Mouse (Mus musculus): ENCODE measurements around the gene H2-Ab1.
A peak's percentile ranks its signal among the peaks of the same experiment; 100 is the strongest.

H2-Ab1 gene

GRCm38 (mm10) chr17:34240366-34240765 is 17.1 kb upstream of the H2-Ab1 start:
- DNase-seq = no peak

DNA sequence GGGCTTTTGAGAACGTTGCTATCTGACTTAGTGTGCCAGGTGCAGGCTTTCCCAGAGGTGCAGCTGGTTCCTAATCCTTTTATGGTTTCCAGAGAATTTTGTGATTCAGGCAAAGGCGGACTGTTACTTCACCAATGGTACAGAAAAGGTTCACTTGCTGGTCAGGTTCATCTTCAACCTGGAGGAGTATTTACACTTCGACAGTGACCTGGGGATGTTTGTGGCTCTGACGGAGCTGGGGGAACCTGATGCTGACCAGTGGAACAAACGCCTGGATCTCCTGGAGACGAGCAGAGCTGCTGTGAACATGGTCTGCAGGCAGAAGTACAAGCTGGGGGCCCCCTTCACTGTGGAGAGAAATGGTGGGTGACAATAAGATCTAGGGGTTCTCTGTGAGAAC is 16.6 kb upstream of the H2-Ab1 start:
- DNase-seq = no peak

DNA sequence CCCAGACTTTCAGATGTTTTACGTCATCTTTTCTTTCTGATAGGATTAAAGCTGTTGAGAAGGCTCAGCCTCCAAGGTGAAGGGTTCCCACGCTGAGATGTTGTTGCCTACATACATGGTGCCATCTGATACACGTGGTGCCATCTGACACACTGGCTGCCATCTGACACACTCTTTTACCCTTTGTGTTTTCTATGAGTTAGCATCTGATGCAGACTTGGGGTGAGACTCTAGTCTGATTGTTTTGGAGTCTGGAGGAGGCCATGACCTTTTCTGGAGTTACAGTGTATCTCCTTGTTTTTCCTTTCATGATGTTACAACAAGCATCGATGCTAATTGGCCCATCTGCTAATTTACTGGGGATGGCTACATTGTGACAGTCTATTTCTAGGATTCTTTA is 12.8 kb upstream of the H2-Ab1 start:
- no peak for DNase-seq

GRCm38 (mm10) chr17:34247047-34247446 is 10.4 kb upstream of the H2-Ab1 start:
- DNase-seq = no peak

GRCm38 (mm10) chr17:34248764-34249163 is 8.7 kb upstream of the H2-Ab1 start:
- no peak for DNase-seq

- no peak for DNase-seq
Measured at GRCm38 (mm10) chr17:34249361-34249760, 8.1 kb upstream of the H2-Ab1 start.

DNA sequence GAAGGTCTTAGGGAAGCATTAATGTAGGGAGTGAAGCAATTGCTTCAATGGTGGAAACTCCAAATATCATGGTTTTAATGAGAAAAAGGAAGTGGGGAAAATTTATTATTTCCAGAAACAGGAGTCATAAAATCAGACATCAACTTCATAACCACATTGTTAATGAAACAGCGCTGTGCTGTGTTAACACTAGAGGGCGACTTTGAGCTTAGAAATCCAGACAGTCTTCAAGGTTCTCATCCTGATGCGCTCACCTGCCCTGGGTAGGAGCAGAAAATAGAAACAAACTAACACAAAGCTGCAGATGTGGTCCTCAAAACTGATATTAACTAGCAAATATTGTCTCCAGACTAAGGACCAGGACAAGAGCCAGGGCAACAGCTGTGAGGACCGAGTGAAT is 7.6 kb upstream of the H2-Ab1 start:
- DNase-seq = peak; percentile 31

GRCm38 (mm10) chr17:34251666-34252065 is 5.8 kb upstream of the H2-Ab1 start:
- DNase-seq = no peak

DNA sequence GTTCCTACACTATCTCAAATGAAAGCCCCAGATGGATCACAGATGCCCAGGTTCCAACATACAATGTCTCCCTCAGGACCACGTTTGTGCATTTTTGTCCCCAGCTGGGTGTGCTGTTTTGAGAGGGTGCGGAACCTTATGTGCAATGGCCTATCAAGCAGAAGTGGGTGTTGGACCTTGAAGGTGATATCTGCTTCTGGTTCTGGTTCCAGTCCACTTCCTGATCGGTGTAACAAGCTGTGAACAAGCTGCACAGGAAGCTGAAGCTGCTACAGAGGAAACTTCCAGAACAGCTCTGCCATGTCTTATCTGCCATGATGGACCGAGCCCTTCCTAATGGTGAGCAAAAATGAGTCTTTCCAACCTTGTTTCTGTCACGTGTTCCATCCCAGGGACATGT is 988 bp upstream of the H2-Ab1 start:
- no peak for DNase-seq

GRCm38 (mm10) chr17:34260551-34260950 is 3.1 kb downstream of the H2-Ab1 start:
- no peak for DNase-seq

- DNase-seq = peak; percentile 66
Measured at GRCm38 (mm10) chr17:34261502-34261901, 4.0 kb downstream of the H2-Ab1 start.

DNA sequence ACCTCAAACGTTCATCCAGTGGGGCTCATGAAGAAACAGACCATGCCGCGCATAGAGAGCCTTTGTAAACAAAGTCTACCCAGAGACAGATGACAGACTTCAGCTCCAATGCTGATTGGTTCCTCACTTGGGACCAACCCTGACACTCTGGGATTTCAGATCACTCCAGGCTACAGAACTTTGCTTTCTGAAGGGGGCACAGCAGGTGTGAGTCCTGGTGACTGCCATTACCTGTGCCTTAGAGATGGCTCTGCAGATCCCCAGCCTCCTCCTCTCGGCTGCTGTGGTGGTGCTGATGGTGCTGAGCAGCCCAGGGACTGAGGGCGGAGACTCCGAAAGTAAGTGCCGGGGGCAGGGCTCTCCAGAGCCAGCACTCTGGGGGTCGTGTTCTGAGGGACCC is 5.6 kb downstream of the H2-Ab1 start:
- peak; percentile 60 for DNase-seq

- DNase-seq = no peak
Measured at GRCm38 (mm10) chr17:34263811-34264371, 6.4 kb downstream of the H2-Ab1 start.

GRCm38 (mm10) chr17:34264452-34265351 is 7.2 kb downstream of the H2-Ab1 start:
- no peak for DNase-seq

- DNase-seq = no peak
Measured at GRCm38 (mm10) chr17:34268262-34268661, 10.8 kb downstream of the H2-Ab1 start.

DNA sequence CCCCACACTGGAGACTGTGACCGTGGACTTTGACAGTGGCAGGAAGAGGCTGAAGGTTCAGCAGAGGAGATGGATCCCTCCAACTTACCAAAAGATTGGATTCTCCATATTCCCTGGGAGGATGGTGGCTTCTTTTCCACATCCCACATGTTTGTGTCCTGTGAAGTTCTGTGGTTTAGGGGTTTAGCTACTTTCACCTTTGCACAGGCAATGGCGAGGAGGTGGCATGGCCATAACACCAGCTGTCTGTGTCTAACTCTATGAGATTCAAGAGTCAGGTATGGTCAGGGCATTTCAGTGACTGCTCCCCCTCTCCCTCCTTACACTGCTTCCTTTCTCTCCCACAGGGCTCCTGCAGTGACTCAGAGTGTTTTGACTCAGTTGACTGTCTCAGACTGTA is 11.3 kb downstream of the H2-Ab1 start:
- DNase-seq = no peak

GRCm38 (mm10) chr17:34269817-34270216 is 12.3 kb downstream of the H2-Ab1 start:
- no peak for DNase-seq

DNA sequence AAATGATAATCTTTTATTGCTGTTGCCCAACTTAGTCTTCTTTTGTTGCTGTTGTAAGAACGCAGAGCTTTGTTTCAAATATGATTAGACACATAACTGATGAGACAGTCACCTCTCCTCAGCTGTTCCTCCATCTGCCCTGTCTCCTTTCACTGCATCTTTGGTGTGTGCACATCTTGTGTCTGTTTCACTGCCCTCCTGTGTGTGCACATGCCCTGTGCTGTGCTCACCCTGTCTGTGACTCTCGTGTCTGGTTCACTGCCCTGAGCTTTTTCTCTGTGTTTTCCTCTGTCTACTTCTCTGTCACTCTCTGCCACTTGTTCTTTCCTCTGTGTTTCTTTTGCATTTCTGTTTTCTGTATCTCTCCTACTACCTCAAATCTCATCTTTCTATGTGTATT is 12.7 kb downstream of the H2-Ab1 start:
- DNase-seq = no peak

DNA sequence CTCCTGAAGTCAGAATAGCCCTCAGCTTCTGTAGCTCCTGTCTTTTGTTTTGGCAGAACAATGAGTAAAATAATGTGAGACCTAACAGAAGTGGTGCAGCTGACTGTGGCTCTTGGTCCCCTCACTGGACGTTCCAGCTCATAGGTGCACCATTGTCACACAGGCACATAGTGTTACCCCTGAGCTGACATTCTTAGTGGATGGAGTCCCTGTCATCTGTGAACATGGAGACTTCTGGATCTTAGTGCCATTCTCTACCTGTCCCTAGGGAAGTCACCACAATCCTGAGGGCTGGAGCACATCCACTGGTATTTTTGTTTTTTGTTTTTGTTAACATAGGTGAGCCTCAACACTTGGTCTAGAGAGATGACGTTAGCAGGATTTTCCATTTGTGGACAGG is 13.5 kb downstream of the H2-Ab1 start:
- no peak for DNase-seq

DNA sequence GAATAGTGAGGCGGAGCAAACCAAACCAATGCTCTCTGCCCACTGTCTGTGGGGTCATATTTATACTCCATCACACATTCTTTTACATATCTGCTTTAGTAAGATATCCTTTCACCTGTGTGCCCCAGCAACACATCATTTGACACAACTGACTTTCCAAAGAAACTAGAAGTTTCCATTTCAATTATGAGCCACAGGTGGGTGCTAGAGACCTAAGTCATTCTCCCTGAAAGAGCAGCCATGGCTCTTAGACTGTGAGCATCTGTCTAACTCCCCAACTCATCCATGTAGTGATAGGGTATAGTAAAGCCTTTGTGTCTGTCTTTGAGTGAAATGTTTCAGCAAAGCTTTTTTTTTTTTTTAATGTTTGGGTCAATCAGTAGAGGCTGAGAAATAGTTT is 14.6 kb downstream of the H2-Ab1 start:
- DNase-seq = no peak

GRCm38 (mm10) chr17:34280499-34281038 is 23.1 kb downstream of the H2-Ab1 start:
- no peak for DNase-seq

GRCm38 (mm10) chr17:34281836-34282235 is 24.3 kb downstream of the H2-Ab1 start:
- DNase-seq = no peak

- no peak for DNase-seq
Measured at GRCm38 (mm10) chr17:34285371-34285770, 27.9 kb downstream of the H2-Ab1 start.

GRCm38 (mm10) chr17:34285848-34286247 is 28.4 kb downstream of the H2-Ab1 start:
- DNase-seq = no peak
